Mouse (Mus musculus): Measurements from ENCODE around the gene Gse1.

- TF ChIP-seq CTCF (IDR thresholded peaks at IDR 0.05; ENCODE audit: extremely low read depth, insufficient read length, insufficient replicate concordance, low read depth, low read length), result no peak
- TF ChIP-seq POLR2A (IDR thresholded peaks at IDR 0.05; ENCODE audit: low read depth, low read length), result no peak
Measured at GRCm38 (mm10) chr8:120539775-120540625, 311.7 kb downstream of the Gse1 start.
